Mouse (Mus musculus) MEL (cell line): Measurements from ENCODE around the gene Polr3b. TPM values are rescaled to one million over a fixed set of nuclear protein-coding genes. Genes with fewer than 3 reads are reported as not detected.

Source experiments
- DNase-seq: peaks from one replicate; pipeline ENCODE4 v3.0.0; 2011; ENCODE audit warnings: low read depth, low spot score
- H3K27ac ChIP-seq: 2 replicates; pipeline ENCODE4 v1.5.1; 2012; ENCODE audit warnings: low read depth, mild to moderate bottlenecking, control low read depth, low read length, moderate library complexity; ENCODE audit not compliant: control insufficient read depth
- H3K27me3 ChIP-seq, 2 experiments: fragments of 150-350 bp in 1 of 2; sonication (generic) in 1 of 2; 2 replicates each; pipeline ENCODE4 v1.6.1; 2012; ENCODE audit warnings: low read length in 2 of 2, mild to moderate bottlenecking in 2 of 2, improper control_type of control experiment in 1 of 2, moderate library complexity in 1 of 2; ENCODE audit not compliant: insufficient read depth in 2 of 2, control insufficient read depth in 1 of 2
- H3K36me3 ChIP-seq, 2 experiments: 2 replicates each; pipeline ENCODE4 v1.6.1; 2012 to 2014; ENCODE audit warnings: low read length in 2 of 2, improper control_type of control experiment in 1 of 2, inconsistent platforms in 1 of 2, mild to moderate bottlenecking in 1 of 2; ENCODE audit not compliant: insufficient read depth in 2 of 2, control insufficient read depth in 1 of 2
- H3K4me1 ChIP-seq, 2 experiments: fragments of 150-350 bp in 1 of 2; sonication (generic) in 1 of 2; 2 replicates each; pipeline ENCODE4 v1.6.1; 2012; ENCODE audit warnings: low read length in 2 of 2, improper control_type of control experiment in 1 of 2, mild to moderate bottlenecking in 1 of 2; ENCODE audit not compliant: insufficient read depth in 2 of 2, control insufficient read depth in 1 of 2
- H3K4me3 ChIP-seq, 2 experiments: fragments of 150-350 bp in 1 of 2; sonication (generic) in 1 of 2; 2 replicates each; pipeline ENCODE4 v1.5.1; 2012; ENCODE audit warnings: low read depth in 2 of 2, low read length in 2 of 2, mild to moderate bottlenecking in 2 of 2, moderate library complexity in 2 of 2, control low read depth in 1 of 2, improper control_type of control experiment in 1 of 2; ENCODE audit not compliant: control insufficient read depth in 1 of 2, insufficient read depth in 1 of 2
- H3K79me2 ChIP-seq: 2 replicates; pipeline ENCODE4 v1.6.1; 2012; ENCODE audit warnings: mild to moderate bottlenecking, low read length, moderate library complexity; ENCODE audit not compliant: control insufficient read depth, poor library complexity, insufficient read depth
- H3K9ac ChIP-seq: 2 replicates; pipeline ENCODE4 v1.6.1; 2012; ENCODE audit warnings: low read depth, mild to moderate bottlenecking, control low read depth, low read length, moderate library complexity; ENCODE audit not compliant: control insufficient read depth, poor library complexity, severe bottlenecking
- H3K9me3 ChIP-seq: fragments of 150-350 bp; sonication (generic); replicated peaks from 2 replicates; pipeline ENCODE4 v1.6.1; 2012; ENCODE audit warnings: mild to moderate bottlenecking, low read length, improper control_type of control experiment, moderate library complexity; ENCODE audit not compliant: insufficient read depth
- BHLHE40 ChIP-seq: IDR thresholded peaks from 2 replicates; pipeline ENCODE4 v1.6.1; 2012; ENCODE audit warnings: low read depth, mild to moderate bottlenecking, inconsistent platforms, low read length, improper control_type of control experiment, borderline replicate concordance
- CHD2 ChIP-seq: IDR thresholded peaks from 2 replicates; pipeline ENCODE4 v1.6.1; 2011; ENCODE audit warnings: low read length, improper control_type of control experiment
- CTCF ChIP-seq, 3 experiments: IDR thresholded peaks in 2 of 3; conservative IDR thresholded peaks in 1 of 3; 2 replicates each; pipeline ENCODE4 v1.5.1; 2011 to 2012; ENCODE audit warnings: low read length in 3 of 3, low read depth in 2 of 3, mild to moderate bottlenecking in 2 of 3, improper control_type of control experiment in 1 of 3, inconsistent platforms in 1 of 3, mixed read lengths in 1 of 3, moderate library complexity in 1 of 3; ENCODE audit not compliant: control insufficient read depth in 1 of 3, insufficient read depth in 1 of 3, poor library complexity in 1 of 3, severe bottlenecking in 1 of 3
- ELF1 ChIP-seq: IDR thresholded peaks from 2 replicates; pipeline ENCODE4 v1.6.1; 2014; ENCODE audit warnings: low read depth, mild to moderate bottlenecking, inconsistent platforms, low read length, improper control_type of control experiment, moderate library complexity
- GATA1 ChIP-seq: IDR thresholded peaks from 2 replicates; pipeline ENCODE4 v1.6.1; 2011; ENCODE audit warnings: low read depth, low read length, improper control_type of control experiment
- HCFC1 ChIP-seq: IDR thresholded peaks from 2 replicates; pipeline ENCODE4 v1.6.1; 2012; ENCODE audit warnings: low read depth, mild to moderate bottlenecking, inconsistent platforms, low read length, improper control_type of control experiment, moderate library complexity
- JUND ChIP-seq: IDR thresholded peaks from 2 replicates; pipeline ENCODE4 v1.6.1; 2011; ENCODE audit warnings: low read depth, mild to moderate bottlenecking, improper control_type of control experiment, low read length
- MAFK ChIP-seq: IDR thresholded peaks from 2 replicates; pipeline ENCODE4 v1.6.1; 2011; ENCODE audit warnings: low read depth, mild to moderate bottlenecking, low read length, improper control_type of control experiment, borderline replicate concordance
- MAX ChIP-seq: IDR thresholded peaks from 2 replicates; pipeline ENCODE4 v1.6.1; 2011; ENCODE audit warnings: low read length, improper control_type of control experiment
- MAZ ChIP-seq: IDR thresholded peaks from 2 replicates; pipeline ENCODE4 v1.6.1; 2012; ENCODE audit warnings: low read depth, mild to moderate bottlenecking, inconsistent platforms, low read length, improper control_type of control experiment
- MEF2A ChIP-seq: IDR thresholded peaks from 2 replicates; pipeline ENCODE4 v1.6.1; 2014; ENCODE audit warnings: low read depth, mild to moderate bottlenecking, inconsistent platforms, low read length, improper control_type of control experiment; ENCODE audit not compliant: poor library complexity, insufficient replicate concordance, severe bottlenecking; ENCODE audit errors: extremely low read depth
- MXI1 ChIP-seq: IDR thresholded peaks from 2 replicates; pipeline ENCODE4 v1.6.1; 2011; ENCODE audit warnings: mild to moderate bottlenecking, low read depth, low read length, improper control_type of control experiment
- MYB ChIP-seq: IDR thresholded peaks from 2 replicates; pipeline ENCODE4 v1.6.1; 2011; ENCODE audit warnings: mild to moderate bottlenecking, low read depth, low read length, improper control_type of control experiment
- MYC ChIP-seq: IDR thresholded peaks from 2 replicates; pipeline ENCODE4 v1.6.1; 2011; ENCODE audit warnings: low read depth, mild to moderate bottlenecking, low read length, improper control_type of control experiment, moderate library complexity
- NELFE ChIP-seq: IDR thresholded peaks from 2 replicates; pipeline ENCODE4 v1.6.1; 2011; ENCODE audit warnings: low read depth, low read length, improper control_type of control experiment
- NRF1 ChIP-seq: IDR thresholded peaks from 2 replicates; pipeline ENCODE4 v1.6.1; 2014; ENCODE audit warnings: low read depth, mild to moderate bottlenecking, inconsistent platforms, low read length, improper control_type of control experiment, moderate library complexity; ENCODE audit not compliant: poor library complexity, insufficient read depth, severe bottlenecking
- POLR2AphosphoS5 ChIP-seq: IDR thresholded peaks from 2 replicates; pipeline ENCODE4 v1.6.1; 2012; ENCODE audit warnings: low read depth, borderline replicate concordance, mild to moderate bottlenecking, inconsistent platforms, low read length, moderate library complexity, mixed read lengths
- SIN3A ChIP-seq: IDR thresholded peaks from 2 replicates; pipeline ENCODE4 v1.6.1; 2012; ENCODE audit warnings: low read length, improper control_type of control experiment, inconsistent platforms
- SMC3 ChIP-seq: IDR thresholded peaks from 2 replicates; pipeline ENCODE4 v1.6.1; 2011; ENCODE audit warnings: low read depth, low read length, improper control_type of control experiment
- TAL1 ChIP-seq: IDR thresholded peaks from 2 replicates; pipeline ENCODE4 v1.6.1; 2012; ENCODE audit warnings: mild to moderate bottlenecking, inconsistent platforms, low read length, moderate library complexity, mixed read lengths
- TCF12 ChIP-seq: IDR thresholded peaks from 2 replicates; pipeline ENCODE4 v1.6.1; 2014; ENCODE audit warnings: low read depth, mild to moderate bottlenecking, inconsistent platforms, low read length, improper control_type of control experiment, moderate library complexity
- UBTF ChIP-seq: IDR thresholded peaks from 2 replicates; pipeline ENCODE4 v1.6.1; 2012; ENCODE audit warnings: low read depth, mild to moderate bottlenecking, inconsistent platforms, low read length, improper control_type of control experiment, moderate library complexity, borderline replicate concordance; ENCODE audit not compliant: insufficient read depth
- USF1 ChIP-seq: IDR thresholded peaks from 2 replicates; pipeline ENCODE4 v1.6.1; 2014; ENCODE audit warnings: low read depth, mild to moderate bottlenecking, inconsistent platforms, low read length, improper control_type of control experiment, moderate library complexity
- ZC3H11A ChIP-seq: IDR thresholded peaks from 2 replicates; pipeline ENCODE4 v1.6.1; 2012; ENCODE audit warnings: low read depth, mild to moderate bottlenecking, inconsistent platforms, low read length, improper control_type of control experiment
- polyA plus RNA-seq, 2 experiments: library from polyadenylated mRNA; stranded (reverse) in 1 of 2; unstranded in 1 of 2; fragments of >175 nt in 1 of 2; fragments of >200 nt in 1 of 2; gene quantifications; 2 replicates each; pipeline versions ENCODE4 v1.2.1 to v1.2.4; 2012; ENCODE audit warnings: low replicate concordance in 2 of 2, low read depth in 1 of 2; ENCODE audit not compliant: insufficient read length in 2 of 2, insufficient read depth in 1 of 2, missing spikeins in 1 of 2
- total RNA-seq: library from RNA; depleted of rRNA; stranded (reverse); fragments of 300-350 nt; gene quantifications from 2 replicates; pipeline ENCODE4 v1.2.3, GENCODE M21; 2012

Polr3b gene
- total and polyA plus RNA-seq, 3 experiments: 19.8 to 24.2 TPM; not detected in 1

GRCm38 (mm10) chr10:84576395-84577070 is 45.6 kb upstream of the Polr3b start, which contains the start of gene Tcp11l2 (continued):
- no peak for TF ChIP-seq UBTF
- no peak for TF ChIP-seq USF1
- TF ChIP-seq HCFC1: peak; percentile 28; the same call in 1 of the 2 replicates
- TF ChIP-seq GATA1: no peak
- no peak for TF ChIP-seq MAFK
- no peak for TF ChIP-seq POLR2AphosphoS5

- peak; percentile 75 for DNase-seq
- Histone ChIP-seq H3K9ac (peak overlapping the region; percentile 72), H3K9me3 (no peaks in the 10 kb centered on the region), H3K36me3 (peaks cover 0 to 37% of the 10 kb centered on the region in 2 experiments; a peak in 2 of 4 replicates), H3K27me3 (no peaks in the 10 kb centered on the region), H3K27ac (peak overlapping the region; percentile 87), H3K4me1 (peaks cover 15 to 32% of the 10 kb centered on the region in 2 experiments), H3K79me2 (no peaks in the 10 kb centered on the region; the same call in 1 of the 2 replicates), H3K4me3 (peak overlapping the region; percentile 70 to 88)
- peak; percentile 51; the same call in 1 of the 2 replicates for TF ChIP-seq MYC
- no peak for TF ChIP-seq GATA1
- no peak for TF ChIP-seq ELF1
- TF ChIP-seq MAX: peak; percentile 89
- peak; percentile 88 for TF ChIP-seq MXI1
- TF ChIP-seq MAFK: no peak
- TF ChIP-seq MYB: no peak
- TF ChIP-seq MAZ: peak; percentile 54; the same call in 1 of the 2 replicates
- TF ChIP-seq SIN3A: peak; percentile 13; the same call in 1 of the 2 replicates
- TF ChIP-seq BHLHE40: peak; percentile 4; the same call in 1 of the 2 replicates
Measured at GRCm38 (mm10) chr10:84577071-84577727, 44.9 kb upstream of the Polr3b start.

DNA sequence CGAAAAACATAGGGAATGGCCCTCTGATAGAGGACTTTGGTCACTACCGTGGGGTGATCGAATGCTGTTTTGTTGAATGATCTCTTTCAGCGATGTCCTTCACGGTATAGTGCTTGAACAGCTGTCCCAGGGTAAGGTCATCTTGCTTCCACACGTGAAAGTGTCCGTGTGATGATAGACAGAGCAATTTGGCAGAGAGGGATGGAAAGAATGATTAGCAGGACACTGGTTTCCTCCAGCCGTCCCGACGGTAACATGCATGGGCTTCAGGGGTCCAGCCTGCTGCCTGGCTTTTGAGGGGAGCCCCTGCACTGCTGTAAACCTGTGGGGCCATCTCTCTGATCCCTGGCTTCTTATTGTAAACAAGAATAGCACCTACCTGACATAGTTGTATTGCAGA is 43.4 kb upstream of the Polr3b start:
- DNase-seq: no peak
- Histone ChIP-seq H3K27me3 (no peaks in the 10 kb centered on the region), H3K79me2 (no peaks in the 10 kb centered on the region; the same call in 1 of the 2 replicates), H3K4me1 (peaks cover 15 to 31% of the 10 kb centered on the region in 2 experiments), H3K9ac (no peak overlapping the region), H3K4me3 (no peak overlapping the region), H3K36me3 (peaks cover 0 to 31% of the 10 kb centered on the region in 2 experiments; a peak in 2 of 4 replicates)
- TF ChIP-seq TAL1 (no peak), UBTF (no peak), HCFC1 (no peak), MAFK (no peak), MAX (no peak), JUND (no peak), MEF2A (no peak), NRF1 (no peak), NELFE (no peak), CHD2 (no peak), SMC3 (no peak), TCF12 (no peak), ZC3H11A (no peak), ELF1 (no peak), CTCF (IDR thresholded peaks at IDR 0.05 in 2 of 3, conservative IDR thresholded peaks at IDR 0.05 in 1 of 3; ENCODE audit: control insufficient read depth in 1 of 3, insufficient read depth in 1 of 3, low read depth in 2 of 3, low read length in 3 of 3, poor library complexity in 1 of 3, severe bottlenecking in 1 of 3) (no peak)
- TF ChIP-seq, all 39 proteins: peak for 0
- Histone ChIP-seq H3K27ac (no peak overlapping the region), H3K9me3 (no peaks in the 10 kb centered on the region)
